Mouse (Mus musculus): ENCODE data around the gene Lsm4. TPM values are rescaled to one million over a fixed set of nuclear protein-coding genes. Genes with fewer than 3 reads are reported as not detected.

Gene Lsm4
- polyA plus RNA-seq, 1 experiment = 300 TPM

DNA sequence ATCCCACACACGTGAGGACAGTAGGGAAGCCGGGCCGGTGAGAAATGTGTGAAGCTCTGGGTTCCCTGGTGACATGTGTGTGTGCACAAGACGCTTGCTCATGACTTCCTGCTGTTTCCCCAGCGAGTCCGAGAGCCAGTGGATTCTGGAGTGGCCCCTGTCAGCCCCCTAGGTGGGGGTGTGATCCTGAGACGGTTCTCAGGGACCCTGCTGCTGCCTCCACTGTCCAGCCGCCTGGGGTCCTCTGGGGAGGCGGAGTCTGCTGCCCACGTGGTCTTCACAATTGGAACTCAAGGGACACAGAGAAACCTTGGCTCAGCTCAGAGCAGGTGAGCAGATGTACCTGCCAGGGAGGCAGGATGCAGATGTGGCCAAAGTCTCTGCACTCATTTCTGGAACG, 53.7 kb downstream of the Lsm4 start:
- no peaks in the 10 kb centered on the region for H3K79me2 ChIP-seq (ENCODE audit: control insufficient read depth, insufficient read depth)
- no peaks in the 10 kb centered on the region for H3K79me3 ChIP-seq (ENCODE audit: low read depth)
- peaks cover 6% of the 10 kb centered on the region for H3K27me3 ChIP-seq (ENCODE audit: control insufficient read depth, insufficient read depth, insufficient read length)
- H3ac ChIP-seq (ENCODE audit: control insufficient read depth, insufficient read length, low read depth) = no peak overlapping the region
- TF ChIP-seq USF1 (IDR thresholded peaks at IDR 0.05; ENCODE audit: low read depth) (no peak), MAX (IDR thresholded peaks at IDR 0.05) (no peak), CEBPB (IDR thresholded peaks at IDR 0.05; ENCODE audit: low read depth) (no peak), MYOG (IDR thresholded peaks at IDR 0.05; ENCODE audit: control insufficient read depth, extremely low read depth, insufficient read length) (no peak), CTCF (IDR thresholded peaks at IDR 0.05; ENCODE audit: control insufficient read depth, insufficient read depth, insufficient read length) (no peak), FOSL1 (IDR thresholded peaks at IDR 0.05; ENCODE audit: insufficient read depth, low read length, poor library complexity, severe bottlenecking) (no peak), MYOD1 (IDR thresholded peaks at IDR 0.05; ENCODE audit: control insufficient read depth, insufficient read length, low read depth) (no peak)
- H3K36me3 ChIP-seq (ENCODE audit: control insufficient read depth, insufficient read depth) = no peaks in the 10 kb centered on the region
- no peak overlapping the region for H3K4me3 ChIP-seq (ENCODE audit: insufficient read depth, poor library complexity, severe bottlenecking)

Other genes starting within 250 kb of the Lsm4 start
- gene Crtc1, start 233.7 kb upstream of the Lsm4 start, polyA plus RNA-seq (2012; fragmentation: generic; extraction: Trizol) = 11.7 TPM
- gene Klhl26, start 196.3 kb upstream of the Lsm4 start, polyA plus RNA-seq (2012; fragmentation: generic; extraction: Trizol) = 34.4 TPM
- 0.36 TPM for gene Tmem59l, start 185.9 kb upstream of the Lsm4 start, polyA plus RNA-seq (2012; fragmentation: generic; extraction: Trizol)
- 294 TPM for gene Crlf1, start 180.1 kb upstream of the Lsm4 start, polyA plus RNA-seq (2012; fragmentation: generic; extraction: Trizol)
- gene Rex1bd, start 166.5 kb upstream of the Lsm4 start, polyA plus RNA-seq (2012; fragmentation: generic; extraction: Trizol) = 199 TPM
- gene Uba52, start 162.4 kb upstream of the Lsm4 start, polyA plus RNA-seq (2012; fragmentation: generic; extraction: Trizol) = 1,556 TPM
- 256 TPM for gene Fkbp8, start 145.5 kb upstream of the Lsm4 start, polyA plus RNA-seq (2012; fragmentation: generic; extraction: Trizol)
- gene Kxd1, start 145.3 kb upstream of the Lsm4 start, polyA plus RNA-seq (2012; fragmentation: generic; extraction: Trizol) = 47.5 TPM
- 12.3 TPM for gene Ell, start 133.8 kb upstream of the Lsm4 start, polyA plus RNA-seq (2012; fragmentation: generic; extraction: Trizol)
- gene Isyna1, start 78.9 kb upstream of the Lsm4 start, polyA plus RNA-seq (2012; fragmentation: generic; extraction: Trizol) = 78.6 TPM
- 193 TPM for gene Ssbp4, start 64.4 kb upstream of the Lsm4 start, polyA plus RNA-seq (2012; fragmentation: generic; extraction: Trizol)
- gene Lrrc25, start 57.1 kb upstream of the Lsm4 start, polyA plus RNA-seq (2012; fragmentation: generic; extraction: Trizol) = not detected
- 20.9 TPM for gene Gdf15, start 40.8 kb upstream of the Lsm4 start, polyA plus RNA-seq (2012; fragmentation: generic; extraction: Trizol)
- gene Pgpep1, start 12.9 kb upstream of the Lsm4 start, polyA plus RNA-seq (2012; fragmentation: generic; extraction: Trizol) = 34.9 TPM
- 128 TPM for gene Jund, start 25.7 kb downstream of the Lsm4 start, polyA plus RNA-seq (2012; fragmentation: generic; extraction: Trizol)
- 0.01 TPM for gene Iqcn, start 30.2 kb downstream of the Lsm4 start, polyA plus RNA-seq (2012; fragmentation: generic; extraction: Trizol)
- gene Gm3336, start 45.3 kb downstream of the Lsm4 start, polyA plus RNA-seq (2012; fragmentation: generic; extraction: Trizol) = not detected
- gene Pde4c, start 50.5 kb downstream of the Lsm4 start, polyA plus RNA-seq (2012; fragmentation: generic; extraction: Trizol) = 0.01 TPM
- gene Rab3a, start 81.4 kb downstream of the Lsm4 start, polyA plus RNA-seq (2012; fragmentation: generic; extraction: Trizol) = 14.4 TPM
- 86.8 TPM for gene Mpv17l2, start 87.7 kb downstream of the Lsm4 start, polyA plus RNA-seq (2012; fragmentation: generic; extraction: Trizol)
- gene Pik3r2, start 103.5 kb downstream of the Lsm4 start, polyA plus RNA-seq (2012; fragmentation: generic; extraction: Trizol) = 71.7 TPM
- 32.5 TPM for gene Mast3, start 131.8 kb downstream of the Lsm4 start, polyA plus RNA-seq (2012; fragmentation: generic; extraction: Trizol)
- gene Il12rb1, start 135.2 kb downstream of the Lsm4 start, polyA plus RNA-seq (2012; fragmentation: generic; extraction: Trizol) = 29.3 TPM
- gene Arrdc2, start 166.5 kb downstream of the Lsm4 start, polyA plus RNA-seq (2012; fragmentation: generic; extraction: Trizol) = 4.4 TPM
- gene Kcnn1, start 190.0 kb downstream of the Lsm4 start, polyA plus RNA-seq (2012; fragmentation: generic; extraction: Trizol) = 3.2 TPM
- 142 TPM for gene Ccdc124, start 200.7 kb downstream of the Lsm4 start, polyA plus RNA-seq (2012; fragmentation: generic; extraction: Trizol)
- 0.13 TPM for gene Slc5a5, start 219.5 kb downstream of the Lsm4 start, polyA plus RNA-seq (2012; fragmentation: generic; extraction: Trizol)
- gene Rpl18a, start 224.2 kb downstream of the Lsm4 start, polyA plus RNA-seq (2012; fragmentation: generic; extraction: Trizol) = 4,918 TPM
- 59.7 TPM for gene Map1s, start 232.7 kb downstream of the Lsm4 start, polyA plus RNA-seq (2012; fragmentation: generic; extraction: Trizol)